Mouse (Mus musculus): ENCODE measurements around the gene Rfx2. TPM values are rescaled to one million over a fixed set of nuclear protein-coding genes. Genes with fewer than 3 reads are reported as not detected.
A peak's percentile ranks its signal among the peaks of the same experiment; 100 is the strongest.

Gene Rfx2
- polyA plus RNA-seq, 1 experiment from 2014 or later = 4.0 TPM

DNA sequence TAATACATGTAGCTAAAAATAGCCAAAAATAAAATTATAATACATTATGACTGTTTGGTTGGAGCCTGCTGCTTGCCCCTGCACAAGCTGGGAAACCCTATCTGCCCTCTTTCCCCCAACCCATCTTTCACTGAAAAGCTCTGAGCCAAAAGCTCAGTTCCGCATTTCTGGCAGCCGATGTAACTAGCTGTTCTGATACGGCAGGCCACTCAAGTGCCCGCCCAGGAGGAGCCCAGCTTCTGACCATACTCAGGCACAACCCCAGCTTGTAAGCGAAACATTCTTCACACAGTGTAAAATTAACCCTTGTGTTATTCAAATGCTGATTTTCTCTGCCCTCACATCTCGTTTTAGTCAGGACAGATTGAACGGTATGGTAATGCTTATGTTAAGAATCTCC is 28.1 kb upstream of the Rfx2 start:
- 72% methylated on average over 7 of the region's 7 CpGs for WGBS
- Histone ChIP-seq H3K27me3 (replicated peaks; ENCODE audit: low read depth, poor library complexity, severe bottlenecking) (no peaks in the 10 kb centered on the region), H3K4me3 (no peak overlapping the region), H3K36me3 (replicated peaks) (no peaks in the 10 kb centered on the region), H3K27ac (replicated peaks) (no peak overlapping the region), H3K4me1 (peaks cover 3% of the 10 kb centered on the region; the same call in 1 of the 2 replicates), H3K9me3 (no peaks in the 10 kb centered on the region)
- DNase-seq (ENCODE audit: low spot score) = no peak

DNA sequence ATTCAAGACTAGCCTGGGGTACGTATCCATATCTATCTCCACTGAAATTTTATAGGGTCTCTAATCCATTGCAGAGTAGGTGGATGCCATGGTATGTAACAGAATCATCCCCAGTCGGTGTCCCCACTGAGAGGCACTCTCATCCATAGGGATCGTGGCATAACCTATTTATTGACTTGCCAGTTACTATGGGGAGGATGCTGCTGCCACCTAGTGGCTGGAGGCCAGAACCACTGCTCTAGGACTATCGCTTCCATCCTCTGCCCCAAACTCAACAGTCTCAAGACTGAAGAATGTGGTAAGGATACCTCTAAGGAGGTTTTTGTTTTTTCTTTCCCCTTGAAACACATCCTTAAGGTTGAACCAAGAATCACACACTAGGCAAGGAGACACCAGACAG is 27.4 kb upstream of the Rfx2 start:
- H3K27ac ChIP-seq (replicated peaks) = no peak overlapping the region
- WGBS = 51% methylated on average over 4 of the region's 4 CpGs
- H3K27me3 ChIP-seq (replicated peaks; ENCODE audit: low read depth, poor library complexity, severe bottlenecking) = no peaks in the 10 kb centered on the region
- H3K36me3 ChIP-seq (replicated peaks) = no peaks in the 10 kb centered on the region
- peaks cover 3% of the 10 kb centered on the region; the same call in 1 of the 2 replicates for H3K4me1 ChIP-seq
- H3K4me3 ChIP-seq = no peak overlapping the region
- DNase-seq (ENCODE audit: low spot score) = peak; percentile 69
- no peaks in the 10 kb centered on the region for H3K9me3 ChIP-seq

DNA sequence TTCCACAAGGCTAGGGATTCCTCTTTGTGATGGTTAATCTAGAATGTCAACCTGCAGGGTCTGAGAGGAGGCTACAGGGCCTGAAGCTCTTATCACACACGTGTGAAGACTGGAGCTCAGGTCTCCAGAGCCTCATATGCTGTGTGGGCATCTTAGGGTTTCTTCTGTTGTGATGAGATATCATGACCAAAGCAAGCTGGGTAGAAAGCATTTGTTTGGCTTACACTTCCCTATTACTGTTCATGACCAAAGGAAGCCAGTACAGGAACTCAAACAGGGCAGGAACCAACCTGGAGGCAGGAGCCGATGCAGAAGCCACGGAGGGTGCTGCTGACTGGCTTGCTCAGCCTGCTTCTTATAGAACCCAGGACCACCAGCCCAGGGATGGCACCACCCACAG is 24.6 kb upstream of the Rfx2 start:
- Histone ChIP-seq H3K36me3 (replicated peaks) (no peaks in the 10 kb centered on the region), H3K27me3 (replicated peaks; ENCODE audit: low read depth, poor library complexity, severe bottlenecking) (no peaks in the 10 kb centered on the region), H3K27ac (replicated peaks) (no peak overlapping the region), H3K4me3 (no peak overlapping the region), H3K9me3 (no peaks in the 10 kb centered on the region), H3K4me1 (no peaks in the 10 kb centered on the region)
- WGBS = 79% methylated on average over 3 of the region's 3 CpGs
- DNase-seq (ENCODE audit: low spot score) = no peak

DNA sequence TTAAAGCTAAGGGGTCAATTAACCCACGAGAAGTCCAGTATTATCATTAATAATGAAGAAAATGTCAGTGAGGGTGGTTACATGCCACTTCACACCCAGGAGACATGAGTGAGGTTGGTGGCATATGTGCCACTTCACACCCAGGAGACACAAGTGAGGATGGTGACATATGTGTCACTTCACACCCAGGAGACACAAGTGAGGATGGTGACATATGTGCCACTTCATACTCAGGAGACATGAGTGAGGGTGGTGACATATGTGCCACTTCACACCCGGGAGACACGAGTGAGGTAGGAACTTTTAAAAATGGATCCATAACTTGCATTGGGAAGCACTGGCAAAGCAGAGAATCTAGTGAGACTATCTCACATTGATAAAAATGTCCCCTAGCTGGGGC is 20.4 kb upstream of the Rfx2 start:
- 81% methylated on average over 3 of the region's 3 CpGs for WGBS
- H3K27ac ChIP-seq (replicated peaks) = no peak overlapping the region
- no peaks in the 10 kb centered on the region for H3K9me3 ChIP-seq
- H3K4me1 ChIP-seq = no peaks in the 10 kb centered on the region; the same call in 1 of the 2 replicates
- H3K36me3 ChIP-seq (replicated peaks) = no peaks in the 10 kb centered on the region
- H3K27me3 ChIP-seq (replicated peaks; ENCODE audit: low read depth, poor library complexity, severe bottlenecking) = no peaks in the 10 kb centered on the region
- H3K4me3 ChIP-seq = no peak overlapping the region
- DNase-seq (ENCODE audit: low spot score) = no peak

DNA sequence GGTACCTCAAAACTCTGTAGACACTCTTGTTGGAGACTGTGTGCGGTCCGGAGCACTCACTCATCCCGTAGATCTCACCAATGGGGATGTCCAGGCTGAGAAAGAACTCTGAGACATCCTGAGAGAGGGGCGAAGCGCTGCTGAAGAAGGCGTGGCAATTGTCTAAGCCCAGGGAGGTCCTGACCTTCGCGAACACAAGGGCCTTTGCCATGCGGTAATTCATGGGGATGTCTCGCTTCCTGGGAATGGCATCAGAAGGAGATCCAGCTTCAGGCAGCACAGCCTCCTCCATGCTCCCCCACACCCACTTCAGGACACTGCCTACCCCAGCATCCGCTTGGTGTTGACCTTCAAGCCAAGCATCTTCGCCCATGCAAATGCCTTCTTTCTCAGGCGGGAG is 18.9 kb upstream of the Rfx2 start:
- 86% methylated on average over 13 of the region's 13 CpGs for WGBS
- Histone ChIP-seq H3K36me3 (replicated peaks) (no peaks in the 10 kb centered on the region), H3K27ac (replicated peaks) (no peak overlapping the region), H3K27me3 (replicated peaks; ENCODE audit: low read depth, poor library complexity, severe bottlenecking) (no peaks in the 10 kb centered on the region), H3K4me3 (no peak overlapping the region), H3K4me1 (no peaks in the 10 kb centered on the region; the same call in 1 of the 2 replicates), H3K9me3 (no peaks in the 10 kb centered on the region)
- no peak for DNase-seq (ENCODE audit: low spot score)

DNA sequence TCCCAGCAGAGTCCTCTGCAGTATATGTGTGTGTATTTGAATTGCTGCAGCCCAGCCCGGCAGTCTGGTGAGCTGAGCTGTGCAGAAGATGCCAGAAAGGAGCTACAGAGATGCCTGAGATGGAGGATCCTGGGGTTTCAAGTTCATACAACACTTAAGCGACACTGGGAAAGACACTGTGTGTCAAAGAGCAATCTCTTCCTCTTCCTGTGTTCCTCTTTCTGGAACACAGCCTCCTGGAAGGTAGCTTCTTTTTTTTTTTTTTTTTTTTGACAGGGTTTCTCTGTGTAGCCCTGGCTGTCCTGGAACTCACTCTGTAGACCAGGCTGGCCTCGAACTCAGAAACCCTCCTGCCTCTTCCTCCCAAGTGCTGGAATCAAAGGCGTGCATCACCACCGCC is 18.0 kb upstream of the Rfx2 start:
- no peaks in the 10 kb centered on the region for H3K27me3 ChIP-seq (replicated peaks; ENCODE audit: low read depth, poor library complexity, severe bottlenecking)
- no peak overlapping the region for H3K4me3 ChIP-seq
- H3K36me3 ChIP-seq (replicated peaks) = no peaks in the 10 kb centered on the region
- DNase-seq (ENCODE audit: low spot score) = no peak
- 88% methylated on average over 5 of the region's 5 CpGs for WGBS
- H3K27ac ChIP-seq (replicated peaks) = no peak overlapping the region
- H3K9me3 ChIP-seq = no peaks in the 10 kb centered on the region
- no peaks in the 10 kb centered on the region; the same call in 1 of the 2 replicates for H3K4me1 ChIP-seq

DNA sequence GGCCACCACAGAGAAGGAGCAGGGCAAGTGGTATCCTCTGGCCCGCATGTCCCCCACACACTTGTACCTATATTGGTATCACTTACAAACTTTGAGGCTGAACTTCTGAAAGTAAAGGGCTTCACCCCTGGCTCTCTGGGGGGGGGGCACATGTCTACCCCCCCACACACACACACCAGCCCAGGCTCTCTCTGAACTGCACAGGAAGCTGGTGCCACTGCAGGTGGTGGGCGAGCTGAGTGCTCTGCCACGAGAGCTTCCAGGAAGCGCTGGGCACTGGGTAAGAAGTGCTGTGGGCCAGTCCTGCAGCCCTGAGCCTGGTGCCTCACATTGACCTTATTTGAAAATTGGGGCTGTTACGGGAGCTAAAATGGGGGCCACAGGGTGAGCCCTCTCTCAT is 12.9 kb upstream of the Rfx2 start:
- H3K27me3 ChIP-seq (replicated peaks; ENCODE audit: low read depth, poor library complexity, severe bottlenecking) = no peaks in the 10 kb centered on the region
- no peak overlapping the region for H3K4me3 ChIP-seq
- H3K27ac ChIP-seq (replicated peaks) = no peak overlapping the region
- DNase-seq (ENCODE audit: low spot score) = no peak
- no peaks in the 10 kb centered on the region for H3K9me3 ChIP-seq
- 82% methylated on average over 5 of the region's 5 CpGs for WGBS
- no peaks in the 10 kb centered on the region for H3K36me3 ChIP-seq (replicated peaks)
- H3K4me1 ChIP-seq = no peaks in the 10 kb centered on the region; the same call in 1 of the 2 replicates

DNA sequence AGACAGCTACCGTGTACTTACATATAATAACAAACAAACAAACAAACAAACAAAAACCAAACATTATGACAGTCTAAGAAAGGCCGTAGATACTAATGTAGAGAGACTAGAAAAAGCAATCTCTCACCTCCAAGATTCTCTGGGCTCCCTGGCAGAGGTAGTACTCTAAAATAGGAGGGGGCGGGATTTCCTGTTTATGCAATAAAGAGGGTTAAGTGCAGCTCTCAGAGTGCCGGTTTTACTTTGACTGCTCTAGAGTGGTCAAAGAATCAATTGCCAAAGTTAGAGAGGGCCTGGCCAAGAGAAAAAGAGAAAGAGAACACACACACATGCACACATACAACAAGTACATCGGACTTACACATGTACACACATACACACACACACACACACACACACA is 11.4 kb upstream of the Rfx2 start:
- no peaks in the 10 kb centered on the region for H3K36me3 ChIP-seq (replicated peaks)
- no peaks in the 10 kb centered on the region for H3K27me3 ChIP-seq (replicated peaks; ENCODE audit: low read depth, poor library complexity, severe bottlenecking)
- no peaks in the 10 kb centered on the region; the same call in 1 of the 2 replicates for H3K4me1 ChIP-seq
- DNase-seq (ENCODE audit: low spot score) = no peak
- H3K27ac ChIP-seq (replicated peaks) = no peak overlapping the region
- WGBS = 82% methylated on average over 5 of the region's 5 CpGs
- no peak overlapping the region for H3K4me3 ChIP-seq
- no peaks in the 10 kb centered on the region for H3K9me3 ChIP-seq

DNA sequence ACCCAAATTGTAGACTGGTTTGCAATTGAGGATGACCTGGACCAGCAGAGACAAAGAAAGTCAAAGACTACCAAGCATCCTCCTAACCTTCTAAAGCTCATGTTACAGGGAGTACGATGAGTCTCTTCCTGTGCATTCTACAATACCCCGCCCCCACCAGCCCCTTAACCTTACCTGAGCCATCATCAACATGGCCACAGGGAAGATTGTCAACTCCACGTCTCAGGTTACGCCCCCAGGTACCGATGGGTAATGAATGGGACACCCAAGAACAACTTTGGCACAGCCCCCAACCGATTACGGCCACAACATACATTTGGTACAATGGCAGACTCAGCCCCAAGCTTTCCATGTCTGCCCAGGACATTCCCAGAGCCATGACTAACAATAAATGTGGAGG is 9.7 kb upstream of the Rfx2 start:
- no peak overlapping the region for H3K27ac ChIP-seq (replicated peaks)
- H3K27me3 ChIP-seq (replicated peaks; ENCODE audit: low read depth, poor library complexity, severe bottlenecking) = no peaks in the 10 kb centered on the region
- no peaks in the 10 kb centered on the region for H3K36me3 ChIP-seq (replicated peaks)
- DNase-seq (ENCODE audit: low spot score) = no peak
- no peaks in the 10 kb centered on the region for H3K4me1 ChIP-seq
- H3K4me3 ChIP-seq = no peak overlapping the region
- no peaks in the 10 kb centered on the region for H3K9me3 ChIP-seq
- 76% methylated on average over 7 of the region's 7 CpGs for WGBS

DNA sequence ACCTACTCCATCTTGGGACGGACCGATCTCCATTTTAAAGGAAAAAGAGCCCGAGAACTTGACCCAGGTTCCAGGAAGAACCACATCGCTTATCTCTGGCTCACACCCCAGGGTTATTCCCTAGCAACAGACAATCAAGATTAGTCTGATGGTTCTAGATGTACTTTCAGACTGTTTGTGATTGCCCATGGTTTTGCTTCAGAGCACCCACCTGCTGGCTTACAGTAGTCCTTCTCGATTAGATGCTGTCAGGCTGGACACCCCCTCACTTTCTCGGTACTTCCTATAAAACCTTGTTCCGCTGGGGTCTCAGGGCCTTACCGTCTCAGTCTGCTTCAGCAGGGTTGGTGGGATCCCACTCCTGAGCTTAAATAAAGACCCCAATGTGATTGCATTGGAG is 5.5 kb upstream of the Rfx2 start:
- H3K4me3 ChIP-seq = no peak overlapping the region
- H3K27ac ChIP-seq (replicated peaks) = no peak overlapping the region
- H3K27me3 ChIP-seq (replicated peaks; ENCODE audit: low read depth, poor library complexity, severe bottlenecking) = peaks cover 20% of the 10 kb centered on the region
- no peaks in the 10 kb centered on the region for H3K4me1 ChIP-seq
- 91% methylated on average over 8 of the region's 8 CpGs for WGBS
- H3K9me3 ChIP-seq = no peaks in the 10 kb centered on the region
- DNase-seq (ENCODE audit: low spot score) = no peak
- H3K36me3 ChIP-seq (replicated peaks) = no peaks in the 10 kb centered on the region

DNA sequence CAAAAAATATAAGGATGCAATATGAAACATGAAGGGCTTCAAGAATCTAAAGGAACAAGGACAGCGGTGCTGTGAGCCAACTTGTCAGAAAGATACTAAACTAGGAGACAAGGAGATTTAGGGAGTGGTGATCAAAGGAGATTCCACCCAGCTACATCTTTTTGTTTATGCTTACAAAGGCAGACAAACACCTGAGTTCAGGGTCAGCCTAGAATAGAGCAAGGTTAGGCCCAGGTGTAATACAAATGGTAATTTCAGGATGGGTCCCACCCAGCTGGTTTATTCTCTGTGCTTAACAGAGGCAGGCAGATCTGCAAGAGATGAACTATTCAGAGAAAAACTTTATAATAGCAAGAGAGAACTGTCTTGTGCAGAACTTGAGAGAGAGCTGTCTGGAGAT is 2.6 kb upstream of the Rfx2 start:
- peaks cover 18% of the 10 kb centered on the region for H3K4me1 ChIP-seq
- no peak overlapping the region for H3K4me3 ChIP-seq
- no peaks in the 10 kb centered on the region for H3K9me3 ChIP-seq
- H3K27ac ChIP-seq (replicated peaks) = no peak overlapping the region
- H3K27me3 ChIP-seq (replicated peaks; ENCODE audit: low read depth, poor library complexity, severe bottlenecking) = peaks cover 44% of the 10 kb centered on the region
- no peaks in the 10 kb centered on the region for H3K36me3 ChIP-seq (replicated peaks)
- no peak for DNase-seq (ENCODE audit: low spot score)
- WGBS = 91% methylated on average over 1 of the region's 1 CpGs

DNA sequence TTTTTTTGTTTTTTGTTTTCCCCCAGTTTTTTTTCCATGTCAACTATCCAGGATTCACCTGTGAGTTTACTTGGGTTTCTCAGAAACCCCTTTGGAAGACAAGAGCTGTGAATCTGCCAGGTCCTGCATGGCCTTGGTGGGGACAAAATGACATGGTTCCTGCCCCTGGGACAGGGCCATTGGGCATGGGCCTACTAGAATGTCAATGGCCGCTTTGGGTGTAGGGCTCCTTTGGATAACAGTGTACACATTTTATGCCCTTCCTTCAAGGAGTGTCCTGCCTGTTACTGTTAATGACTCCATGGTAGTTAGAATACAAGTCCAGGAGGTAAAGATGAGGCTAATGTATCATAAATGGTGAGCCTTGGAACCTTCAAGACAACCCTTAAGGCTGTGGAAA is 2.1 kb upstream of the Rfx2 start:
- peaks cover 18% of the 10 kb centered on the region for H3K4me1 ChIP-seq
- no peaks in the 10 kb centered on the region for H3K9me3 ChIP-seq
- no peak overlapping the region for H3K27ac ChIP-seq (replicated peaks)
- no peak overlapping the region for H3K4me3 ChIP-seq
- H3K36me3 ChIP-seq (replicated peaks) = no peaks in the 10 kb centered on the region
- no peak for DNase-seq (ENCODE audit: low spot score)
- WGBS = 76% methylated on average over 1 of the region's 1 CpGs
- H3K27me3 ChIP-seq (replicated peaks; ENCODE audit: low read depth, poor library complexity, severe bottlenecking) = peaks cover 49% of the 10 kb centered on the region

DNA sequence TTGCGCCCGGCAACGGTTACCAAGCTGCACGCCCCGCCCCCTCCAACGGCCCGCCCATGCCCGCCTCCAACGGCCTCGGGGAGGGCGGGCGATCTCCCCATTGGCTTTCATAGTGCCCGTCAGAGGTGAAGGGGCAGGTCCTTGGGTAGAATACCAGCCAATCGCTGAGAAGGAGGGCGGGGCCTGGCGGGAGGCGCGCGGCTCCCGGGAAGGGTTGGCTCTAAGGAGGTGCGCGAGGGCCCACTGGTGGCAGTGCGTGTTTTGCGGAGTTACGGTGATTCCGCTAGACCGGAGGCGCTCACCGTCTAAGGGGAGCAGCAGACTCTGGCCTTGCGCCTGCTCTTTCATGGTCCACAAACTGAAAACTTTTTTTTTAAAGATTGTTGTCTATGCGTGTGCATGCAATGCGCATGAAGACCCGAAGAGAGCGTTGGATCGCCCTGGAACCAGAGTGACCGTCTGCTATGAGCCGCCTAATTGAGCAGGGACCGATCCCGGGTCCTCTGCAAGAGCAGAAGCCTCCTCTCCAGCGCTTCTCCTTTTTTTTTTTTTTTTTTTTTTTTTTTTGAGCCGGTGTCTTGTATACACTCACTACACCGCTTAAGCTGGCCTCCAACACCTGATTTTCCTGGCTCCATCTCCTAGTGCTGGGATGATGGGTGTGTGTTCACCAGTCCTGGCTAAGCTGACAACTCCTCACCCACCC is 451 bp upstream of the Rfx2 start:
- Histone ChIP-seq H3K27ac (replicated peaks) (peak overlapping the region; percentile 79), H3K27me3 (replicated peaks; ENCODE audit: low read depth, poor library complexity, severe bottlenecking) (peaks cover 59% of the 10 kb centered on the region)

More for the DNA sequence above, 451 bp upstream of the Rfx2 start:
- H3K4me1 ChIP-seq = peaks cover 18% of the 10 kb centered on the region
- H3K9me3 ChIP-seq = no peaks in the 10 kb centered on the region
- under 1% methylated on average over 42 of the region's 42 CpGs for WGBS
- peak overlapping the region; percentile 79 for H3K4me3 ChIP-seq
- peak; percentile 99 for DNase-seq (ENCODE audit: low spot score)
- H3K36me3 ChIP-seq (replicated peaks) = no peaks in the 10 kb centered on the region
